Mouse (Mus musculus): ENCODE results near the gene Ankrd36. TPM values are rescaled to one million over a fixed set of nuclear protein-coding genes. Genes with fewer than 3 reads are reported as not detected.
A peak's percentile ranks its signal among the peaks of the same experiment; 100 is the strongest.
"Not testable (repeated sequence)": the region's sequence is repeated elsewhere in the genome, so short reads cannot be mapped to it uniquely, and the experiment has no call there.

The Ankrd36 gene
- polyA plus RNA-seq, 1 experiment: not detected

GRCm38 (mm10) chr11:5595792-5596191, 26.3 kb downstream of the Ankrd36 start:
- Histone ChIP-seq H3K4me1 (ENCODE audit: control insufficient read depth, insufficient read depth, insufficient read length, low read length) (no peaks in the 10 kb centered on the region), H3K27ac (ENCODE audit: insufficient read depth, low read depth, low read length) (no peak overlapping the region), H3K36me3 (ENCODE audit: control insufficient read depth, insufficient read depth, low read length) (no peaks in the 10 kb centered on the region), H3K4me3 (ENCODE audit: low read depth, low read length) (no peak overlapping the region), H3K27me3 (ENCODE audit: control insufficient read depth, insufficient read depth, low read length) (no peaks in the 10 kb centered on the region)
- TF ChIP-seq POLR2A (IDR thresholded peaks at IDR 0.05; ENCODE audit: low read depth, low read length) (no peak), CTCF (IDR thresholded peaks at IDR 0.05; ENCODE audit: extremely low read depth, insufficient read length, insufficient replicate concordance, low read depth, low read length) (no peak)
- WGBS: 77% methylated on average over 5 of the region's 5 CpGs

- H3K4me1 ChIP-seq (ENCODE audit: control insufficient read depth, insufficient read depth, insufficient read length, low read length): no peaks in the 10 kb centered on the region
- no peak overlapping the region for H3K27ac ChIP-seq (ENCODE audit: insufficient read depth, low read depth, low read length)
- no peaks in the 10 kb centered on the region for H3K27me3 ChIP-seq (ENCODE audit: control insufficient read depth, insufficient read depth, low read length)
- no peak for TF ChIP-seq CTCF (IDR thresholded peaks at IDR 0.05; ENCODE audit: extremely low read depth, insufficient read length, insufficient replicate concordance, low read depth, low read length)
- TF ChIP-seq POLR2A (IDR thresholded peaks at IDR 0.05; ENCODE audit: low read depth, low read length): no peak
- no peak overlapping the region for H3K4me3 ChIP-seq (ENCODE audit: low read depth, low read length)
- WGBS: 71% methylated on average over 6 of the region's 6 CpGs
- H3K36me3 ChIP-seq (ENCODE audit: control insufficient read depth, insufficient read depth, low read length): no peaks in the 10 kb centered on the region
These were observed 27.3 kb downstream of the Ankrd36 start for GRCm38 (mm10) chr11:5596756-5597155.

GRCm38 (mm10) chr11:5605421-5605820, 35.9 kb downstream of the Ankrd36 start:
- H3K27ac ChIP-seq (ENCODE audit: insufficient read depth, low read depth, low read length): no peak overlapping the region
- WGBS: 77% methylated on average over 3 of the region's 3 CpGs
- no peaks in the 10 kb centered on the region for H3K36me3 ChIP-seq (ENCODE audit: control insufficient read depth, insufficient read depth, low read length)
- no peak overlapping the region for H3K4me3 ChIP-seq (ENCODE audit: low read depth, low read length)
- no peak for TF ChIP-seq CTCF (IDR thresholded peaks at IDR 0.05; ENCODE audit: extremely low read depth, insufficient read length, insufficient replicate concordance, low read depth, low read length)
- no peak for TF ChIP-seq POLR2A (IDR thresholded peaks at IDR 0.05; ENCODE audit: low read depth, low read length)
- H3K4me1 ChIP-seq (ENCODE audit: control insufficient read depth, insufficient read depth, insufficient read length, low read length): no peaks in the 10 kb centered on the region
- 0 out of 2 replicates have a peak, but pooled peaks cover 2% of the 10 kb centered on the region for H3K27me3 ChIP-seq (ENCODE audit: control insufficient read depth, insufficient read depth, low read length)

- not testable (repeated sequence) for H3K27me3 ChIP-seq (ENCODE audit: control insufficient read depth, insufficient read depth, low read length); H3K4me1 ChIP-seq (ENCODE audit: control insufficient read depth, insufficient read depth, insufficient read length, low read length); H3K4me3 ChIP-seq (ENCODE audit: low read depth, low read length); H3K27ac ChIP-seq (ENCODE audit: insufficient read depth, low read depth, low read length); H3K36me3 ChIP-seq (ENCODE audit: control insufficient read depth, insufficient read depth, low read length)
- WGBS: 45% methylated on average over 1 of the region's 1 CpGs
These were observed 42.4 kb downstream of the Ankrd36 start for GRCm38 (mm10) chr11:5611918-5612317.

GRCm38 (mm10) chr11:5614453-5614852, 45.0 kb downstream of the Ankrd36 start:
- H3K4me3 ChIP-seq (ENCODE audit: low read depth, low read length): no peak overlapping the region
- H3K27ac ChIP-seq (ENCODE audit: insufficient read depth, low read depth, low read length): no peak overlapping the region
- TF ChIP-seq CTCF (IDR thresholded peaks at IDR 0.05; ENCODE audit: extremely low read depth, insufficient read length, insufficient replicate concordance, low read depth, low read length): no peak
- TF ChIP-seq POLR2A (IDR thresholded peaks at IDR 0.05; ENCODE audit: low read depth, low read length): no peak
- H3K27me3 ChIP-seq (ENCODE audit: control insufficient read depth, insufficient read depth, low read length): no peaks in the 10 kb centered on the region
- whole genome bisulfite sequencing: 60% methylated on average over 3 of the region's 3 CpGs
- no peaks in the 10 kb centered on the region for H3K36me3 ChIP-seq (ENCODE audit: control insufficient read depth, insufficient read depth, low read length)
- H3K4me1 ChIP-seq (ENCODE audit: control insufficient read depth, insufficient read depth, insufficient read length, low read length): no peaks in the 10 kb centered on the region

- Histone ChIP-seq H3K4me3 (ENCODE audit: low read depth, low read length) (no peak overlapping the region), H3K4me1 (ENCODE audit: control insufficient read depth, insufficient read depth, insufficient read length, low read length) (no peaks in the 10 kb centered on the region), H3K27ac (ENCODE audit: insufficient read depth, low read depth, low read length) (no peak overlapping the region), H3K27me3 (ENCODE audit: control insufficient read depth, insufficient read depth, low read length) (no peaks in the 10 kb centered on the region), H3K36me3 (ENCODE audit: control insufficient read depth, insufficient read depth, low read length) (no peaks in the 10 kb centered on the region)
- 64% methylated on average over 4 of the region's 4 CpGs for WGBS
- TF ChIP-seq POLR2A (IDR thresholded peaks at IDR 0.05; ENCODE audit: low read depth, low read length): no peak
- no peak for TF ChIP-seq CTCF (IDR thresholded peaks at IDR 0.05; ENCODE audit: extremely low read depth, insufficient read length, insufficient replicate concordance, low read depth, low read length)
These were observed 55.6 kb downstream of the Ankrd36 start for GRCm38 (mm10) chr11:5625101-5625500.

- Histone ChIP-seq H3K4me1 (ENCODE audit: control insufficient read depth, insufficient read depth, insufficient read length, low read length) (no peaks in the 10 kb centered on the region), H3K36me3 (ENCODE audit: control insufficient read depth, insufficient read depth, low read length) (no peaks in the 10 kb centered on the region)
- 15% methylated on average over 15 of the region's 15 CpGs for WGBS
These were observed 59.5 kb downstream of the Ankrd36 start for GRCm38 (mm10) chr11:5629033-5629432.

DNA sequence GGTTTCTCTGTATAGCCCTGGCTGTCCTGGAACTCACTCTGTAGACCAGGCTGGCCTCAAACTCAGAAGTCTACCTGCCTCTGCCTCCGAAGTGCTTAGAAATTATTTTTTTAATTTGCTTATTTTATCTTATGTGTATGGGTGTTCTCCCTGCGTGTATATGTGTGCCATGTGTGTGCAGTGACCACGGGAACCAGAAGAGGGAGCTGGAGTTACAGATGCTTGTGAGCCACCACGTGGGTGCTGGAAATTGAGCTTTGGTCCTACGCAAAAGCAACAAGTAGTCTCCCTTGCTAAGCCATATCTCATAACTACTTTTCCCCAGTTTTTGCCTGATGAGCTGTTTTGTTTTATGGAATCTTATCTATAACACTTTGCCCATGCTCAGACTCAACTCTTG, 73.6 kb downstream of the Ankrd36 start:
- Histone ChIP-seq H3K4me1 (ENCODE audit: control insufficient read depth, insufficient read depth, insufficient read length, low read length) (no peaks in the 10 kb centered on the region), H3K36me3 (ENCODE audit: control insufficient read depth, insufficient read depth, low read length) (no peaks in the 10 kb centered on the region), H3K27ac (ENCODE audit: insufficient read depth, low read depth, low read length) (no peak overlapping the region), H3K27me3 (ENCODE audit: control insufficient read depth, insufficient read depth, low read length) (no peaks in the 10 kb centered on the region), H3K4me3 (ENCODE audit: low read depth, low read length) (no peak overlapping the region)
- TF ChIP-seq POLR2A (IDR thresholded peaks at IDR 0.05; ENCODE audit: low read depth, low read length) (no peak), CTCF (IDR thresholded peaks at IDR 0.05; ENCODE audit: extremely low read depth, insufficient read length, insufficient replicate concordance, low read depth, low read length) (no peak)
- WGBS: 87% methylated on average over 5 of the region's 5 CpGs

More at GRCm38 (mm10) chr11:5629033-5629432, 59.5 kb downstream of the Ankrd36 start:
- no peaks in the 10 kb centered on the region for H3K27me3 ChIP-seq (ENCODE audit: control insufficient read depth, insufficient read depth, low read length)
- no peak overlapping the region for H3K27ac ChIP-seq (ENCODE audit: insufficient read depth, low read depth, low read length)
- peak; percentile 94 for TF ChIP-seq CTCF (IDR thresholded peaks at IDR 0.05; ENCODE audit: extremely low read depth, insufficient read length, insufficient replicate concordance, low read depth, low read length)
- no peak for TF ChIP-seq POLR2A (IDR thresholded peaks at IDR 0.05; ENCODE audit: low read depth, low read length)
- no peak overlapping the region for H3K4me3 ChIP-seq (ENCODE audit: low read depth, low read length)

Measured in small intestine, adult 2 months (tissue).